Mouse (Mus musculus): ENCODE measurements around the gene Rhno1.

The Rhno1 gene

GRCm38 (mm10) chr6:128363007-128363825, 505 bp upstream of the Rhno1 start:
- DNase-seq (ENCODE audit: low read depth): no peak

GRCm38 (mm10) chr6:128361901-128362300, 810 bp downstream of the Rhno1 start:
- DNase-seq (ENCODE audit: low read depth): no peak

- DNase-seq (ENCODE audit: low read depth): no peak
These were observed 3.7 kb downstream of the Rhno1 start for GRCm38 (mm10) chr6:128358999-128359398.

- DNase-seq (ENCODE audit: low read depth): peak; percentile 78
These were observed 6.8 kb downstream of the Rhno1 start, which contains the start of gene Tulp3 for GRCm38 (mm10) chr6:128355726-128356416. Tulp3 (minus strand) TSS chr6:128355851.

GRCm38 (mm10) chr6:128355201-128355681, 7.5 kb downstream of the Rhno1 start:
- DNase-seq (ENCODE audit: low read depth): no peak

- no peak for DNase-seq (ENCODE audit: low read depth)
These were observed 8.6 kb downstream of the Rhno1 start for GRCm38 (mm10) chr6:128354140-128354539.

- DNase-seq (ENCODE audit: low read depth): no peak
These were observed 13.0 kb downstream of the Rhno1 start for GRCm38 (mm10) chr6:128349711-128350110.

- DNase-seq (ENCODE audit: low read depth): no peak
These were observed 15.9 kb downstream of the Rhno1 start for GRCm38 (mm10) chr6:128346782-128347181.

- no peak for DNase-seq (ENCODE audit: low read depth)
These were observed 17.1 kb downstream of the Rhno1 start for GRCm38 (mm10) chr6:128345623-128346022.

GRCm38 (mm10) chr6:128341956-128342723, 20.6 kb downstream of the Rhno1 start:
- DNase-seq (ENCODE audit: low read depth): no peak

- no peak for DNase-seq (ENCODE audit: low read depth)
These were observed 23.8 kb downstream of the Rhno1 start for GRCm38 (mm10) chr6:128338876-128339275.

GRCm38 (mm10) chr6:128337467-128337866, 25.2 kb downstream of the Rhno1 start:
- no peak for DNase-seq (ENCODE audit: low read depth)

- DNase-seq (ENCODE audit: low read depth): peak; percentile 72
These were observed 28.1 kb downstream of the Rhno1 start for GRCm38 (mm10) chr6:128334397-128335124.

GRCm38 (mm10) chr6:128318317-128318716, 44.4 kb downstream of the Rhno1 start:
- DNase-seq (ENCODE audit: low read depth): peak; percentile 69

GRCm38 (mm10) chr6:128315597-128315996, 47.1 kb downstream of the Rhno1 start:
- no peak for DNase-seq (ENCODE audit: low read depth)

- no peak for DNase-seq (ENCODE audit: low read depth)
These were observed 47.9 kb downstream of the Rhno1 start for GRCm38 (mm10) chr6:128314796-128315195.

GRCm38 (mm10) chr6:128308311-128308710, 54.4 kb downstream of the Rhno1 start:
- peak; percentile 43 for DNase-seq (ENCODE audit: low read depth)

Data from c-Kit-positive CD71-negative TER-119-negative erythroid progenitor cells, embryonic 14.5 days (primary cell).